Mouse (Mus musculus) forebrain, embryonic 13.5 days (tissue): Measurements from ENCODE around the gene Ttpal. TPM values are rescaled to one million over a fixed set of nuclear protein-coding genes. Genes with fewer than 3 reads are reported as not detected.
A peak's percentile ranks its signal among the peaks of the same experiment; 100 is the strongest.
"Not testable (repeated sequence)": the region's sequence is repeated elsewhere in the genome, so short reads cannot be mapped to it uniquely, and the experiment has no call there.

ENCODE experiments used
- ATAC-seq: fragments of 200-750 bp; cut with Nextera tagmentation; 2 replicates; pipeline ENCODE4 v1.8.0; 2017
- H3K27ac ChIP-seq: fragments of 300-500 bp; sonication (generic); 2 replicates; pipeline ENCODE4 v1.5.1; 2015; ENCODE audit warnings: inconsistent platforms, mild to moderate bottlenecking, moderate library complexity
- H3K27me3 ChIP-seq: fragments of 300-500 bp; sonication (generic); 2 replicates; pipeline ENCODE4 v1.6.1; 2015; ENCODE audit warnings: mild to moderate bottlenecking, inconsistent platforms
- H3K36me3 ChIP-seq: fragments of 300-500 bp; sonication (generic); 2 replicates; pipeline ENCODE4 v1.6.1; 2015; ENCODE audit warnings: mild to moderate bottlenecking, inconsistent platforms; ENCODE audit not compliant: poor library complexity, severe bottlenecking
- H3K4me1 ChIP-seq: fragments of 300-500 bp; sonication (generic); 2 replicates; pipeline ENCODE4 v1.6.1; 2015; ENCODE audit warnings: inconsistent platforms
- H3K4me2 ChIP-seq: fragments of 300-500 bp; sonication (generic); 2 replicates; pipeline ENCODE4 v1.6.1; 2015; ENCODE audit warnings: inconsistent platforms, mild to moderate bottlenecking, moderate library complexity
- H3K4me3 ChIP-seq: fragments of 300-500 bp; sonication (generic); 2 replicates; pipeline ENCODE4 v1.5.1; 2015; ENCODE audit warnings: mild to moderate bottlenecking, inconsistent platforms
- H3K9ac ChIP-seq: fragments of 300-500 bp; sonication (generic); 2 replicates; pipeline ENCODE4 v1.6.1; 2015; ENCODE audit warnings: mild to moderate bottlenecking, inconsistent platforms
- H3K9me3 ChIP-seq: fragments of 300-500 bp; sonication (generic); replicated peaks from 2 replicates; pipeline ENCODE4 v1.6.1; 2016; ENCODE audit warnings: inconsistent platforms
- WGBS: fragments of 180-500 bp; shearing (Covaris S2); methylation state at CpG from one replicate; pipeline ENCODE4 v1.1.7; 2015; 5-methylcytosine and 5-hydroxymethylcytosine counted together
- polyA plus RNA-seq: library from polyadenylated mRNA; unstranded; fragments of >200 nt; fragmentation: Nextera tagmentation; extraction: Ambion mirVana; gene quantifications from 2 replicates; pipeline ENCODE4 v1.2.1, GENCODE M21; 2015

The Ttpal gene
- polyA plus RNA-seq, 1 experiment from 2014 or later, result 39.3 TPM

DNA sequence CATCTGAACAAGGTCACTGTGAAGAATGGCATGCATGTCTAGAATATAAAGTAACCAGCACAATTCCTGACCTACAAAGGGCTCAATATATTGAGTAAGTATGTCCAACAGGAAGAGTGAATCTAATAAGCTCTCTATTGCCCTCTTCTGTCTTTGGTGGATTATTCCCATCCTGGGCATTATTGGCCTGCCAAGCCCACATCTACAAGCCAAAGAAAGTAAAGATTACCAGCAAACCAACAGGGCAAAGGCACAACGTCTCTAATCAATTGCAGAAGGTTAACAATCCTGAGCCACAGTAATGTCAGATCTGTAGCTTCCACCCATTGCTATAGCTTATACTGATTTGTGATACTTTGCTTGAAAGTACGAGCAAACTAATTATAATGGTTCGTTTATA is 38.4 kb downstream of the Ttpal start:
- Histone ChIP-seq H3K4me1 (peaks cover 20% of the 10 kb centered on the region), H3K27ac (no peak overlapping the region), H3K9me3 (no peaks in the 10 kb centered on the region), H3K9ac (no peak overlapping the region), H3K4me3 (no peak overlapping the region), H3K36me3 (0 out of 2 replicates have a peak, but pooled peaks cover 8% of the 10 kb centered on the region), H3K4me2 (no peak overlapping the region), H3K27me3 (no peaks in the 10 kb centered on the region)
- WGBS, result 79% methylated on average over 3 of the region's 3 CpGs
- no peak for ATAC-seq

DNA sequence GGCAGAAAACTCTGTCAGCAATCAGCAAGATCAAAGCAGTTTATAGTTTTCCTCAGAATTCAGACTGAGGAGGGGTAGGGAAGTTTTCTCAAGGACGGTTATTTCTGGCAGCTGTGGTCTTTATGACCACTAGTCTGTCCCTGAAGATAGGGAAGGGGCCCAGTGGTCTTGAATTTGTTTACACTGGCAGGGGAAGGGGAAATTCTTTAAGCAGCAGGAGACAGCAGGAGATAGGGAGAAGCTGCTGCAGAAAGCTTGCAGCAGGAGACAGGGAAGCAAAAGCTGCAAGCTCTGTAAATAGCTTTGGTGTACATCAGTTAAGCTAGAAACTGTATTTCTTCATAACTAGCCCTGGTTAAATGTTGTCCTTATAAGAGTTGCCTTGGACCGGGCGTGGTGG is 39.6 kb downstream of the Ttpal start:
- Histone ChIP-seq H3K9me3 (no peaks in the 10 kb centered on the region), H3K27me3 (no peaks in the 10 kb centered on the region), H3K27ac (no peak overlapping the region), H3K9ac (no peak overlapping the region), H3K4me1 (peaks cover 20% of the 10 kb centered on the region), H3K4me2 (no peak overlapping the region), H3K36me3 (0 out of 2 replicates have a peak, but pooled peaks cover 6% of the 10 kb centered on the region), H3K4me3 (no peak overlapping the region)
- 93% methylated on average over 3 of the region's 3 CpGs for WGBS
- no peak for ATAC-seq

DNA sequence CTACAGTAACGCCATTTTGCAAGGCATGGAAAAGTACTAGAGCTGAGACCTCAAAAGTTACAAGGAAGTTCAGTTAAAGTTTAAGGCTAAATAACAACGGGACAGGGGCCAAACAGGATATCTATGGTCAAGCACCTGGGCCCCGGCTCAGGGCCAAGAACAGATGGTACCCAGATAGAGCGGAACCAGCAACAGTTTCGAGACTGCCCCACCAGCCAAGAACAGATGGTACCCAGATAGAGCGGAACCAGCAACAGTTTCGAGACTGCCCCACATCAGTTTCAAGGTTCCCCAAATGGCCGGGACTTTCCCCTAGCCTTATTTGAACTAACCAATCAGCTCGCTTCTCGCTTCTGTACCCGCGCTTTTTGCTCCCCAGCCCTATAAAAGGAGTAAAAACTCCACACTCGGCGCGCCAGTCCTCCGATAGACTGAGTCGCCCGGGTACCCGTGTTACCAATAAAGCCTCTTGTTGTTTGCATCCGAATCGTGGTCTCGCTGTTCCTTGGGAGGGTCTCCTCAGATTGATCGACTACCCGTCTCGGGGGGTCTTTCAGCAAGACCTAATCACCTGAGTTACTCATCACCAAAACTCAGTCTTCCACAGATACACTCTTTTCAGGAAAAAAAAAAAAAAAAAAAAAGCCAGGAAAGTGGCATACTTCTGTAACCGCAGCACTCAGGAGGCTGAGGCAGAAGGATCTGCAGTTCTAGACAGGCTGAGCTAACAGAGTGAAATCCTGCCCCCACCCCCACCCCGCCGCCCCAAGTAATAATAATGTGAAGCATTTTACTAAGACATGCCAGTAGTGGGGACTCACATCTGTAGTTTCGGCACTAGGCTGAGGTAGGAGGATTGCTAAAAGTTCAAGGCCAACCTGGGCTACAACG is 40.8 kb downstream of the Ttpal start:
- Histone ChIP-seq H3K4me2 (peak overlapping the region; percentile 72), H3K9me3 (no peaks in the 10 kb centered on the region), H3K4me3 (peak overlapping the region; percentile 82), H3K27ac (no peak overlapping the region), H3K4me1 (peaks cover 20% of the 10 kb centered on the region), H3K36me3 (0 out of 2 replicates have a peak, but pooled peaks cover 4% of the 10 kb centered on the region), H3K27me3 (no peaks in the 10 kb centered on the region), H3K9ac (peak overlapping the region; percentile 91; the same call in 1 of the 2 replicates)
- 96% methylated on average over 30 of the region's 30 CpGs for WGBS
- ATAC-seq, result no peak

DNA sequence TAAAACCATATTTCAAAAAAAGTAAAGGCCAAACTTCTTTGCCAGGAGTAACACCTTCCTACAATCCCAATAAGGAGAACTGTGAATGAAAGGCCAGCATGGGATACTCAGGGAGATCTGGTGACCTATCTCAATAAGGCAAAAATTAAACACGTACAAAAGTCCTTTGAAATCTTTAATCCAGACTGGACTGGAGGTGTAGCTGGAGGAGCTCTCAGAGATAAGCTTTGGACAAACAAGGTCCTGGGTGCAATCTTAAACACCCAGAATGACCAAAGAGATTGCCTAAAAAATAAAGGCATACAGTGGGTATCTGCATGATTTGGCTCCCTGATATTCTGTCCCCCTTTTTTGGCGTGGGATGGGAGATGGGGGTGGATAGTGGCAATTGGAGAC is 41.5 kb downstream of the Ttpal start:
- H3K9ac ChIP-seq, result peak overlapping the region; percentile 91
- peak overlapping the region; percentile 72 for H3K4me2 ChIP-seq
- H3K4me3 ChIP-seq, result peak overlapping the region; percentile 82
- WGBS, result 73% methylated on average over 2 of the region's 2 CpGs
- 0 out of 2 replicates have a peak, but pooled peaks cover 4% of the 10 kb centered on the region for H3K36me3 ChIP-seq
- H3K4me1 ChIP-seq, result peaks cover 20% of the 10 kb centered on the region
- no peaks in the 10 kb centered on the region for H3K27me3 ChIP-seq
- no peak for ATAC-seq
- 0 out of 2 replicates have a peak overlapping the region, but pooled peaks have one; percentile 14 for H3K27ac ChIP-seq
- H3K9me3 ChIP-seq, result no peaks in the 10 kb centered on the region

DNA sequence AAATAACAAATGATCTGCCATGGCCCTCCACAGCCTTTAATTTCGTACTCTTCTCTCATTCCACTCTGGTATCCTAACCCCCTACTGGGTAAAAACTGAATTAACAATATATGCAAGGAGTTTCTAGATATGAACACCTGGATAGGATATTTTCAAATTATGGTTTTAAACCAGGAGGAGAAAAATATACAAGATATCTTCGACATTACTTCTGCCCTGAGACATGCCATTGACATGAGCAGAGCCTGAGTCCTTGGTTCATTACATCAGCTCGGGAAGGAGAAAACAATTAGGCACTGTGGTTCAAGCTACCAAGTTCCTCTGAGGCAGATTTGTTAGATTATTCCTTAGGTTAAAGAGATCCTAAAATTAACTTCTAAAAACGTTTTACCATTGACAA is 41.9 kb downstream of the Ttpal start:
- Histone ChIP-seq H3K9me3 (no peaks in the 10 kb centered on the region), H3K4me3 (peak overlapping the region; percentile 82), H3K4me1 (peaks cover 20% of the 10 kb centered on the region), H3K9ac (peak overlapping the region; percentile 91), H3K27ac (peak overlapping the region; percentile 98), H3K27me3 (no peaks in the 10 kb centered on the region), H3K36me3 (0 out of 2 replicates have a peak, but pooled peaks cover 4% of the 10 kb centered on the region), H3K4me2 (peak overlapping the region; percentile 72)
- ATAC-seq, result no peak
- 5% methylated on average over 4 of the region's 4 CpGs for WGBS

DNA sequence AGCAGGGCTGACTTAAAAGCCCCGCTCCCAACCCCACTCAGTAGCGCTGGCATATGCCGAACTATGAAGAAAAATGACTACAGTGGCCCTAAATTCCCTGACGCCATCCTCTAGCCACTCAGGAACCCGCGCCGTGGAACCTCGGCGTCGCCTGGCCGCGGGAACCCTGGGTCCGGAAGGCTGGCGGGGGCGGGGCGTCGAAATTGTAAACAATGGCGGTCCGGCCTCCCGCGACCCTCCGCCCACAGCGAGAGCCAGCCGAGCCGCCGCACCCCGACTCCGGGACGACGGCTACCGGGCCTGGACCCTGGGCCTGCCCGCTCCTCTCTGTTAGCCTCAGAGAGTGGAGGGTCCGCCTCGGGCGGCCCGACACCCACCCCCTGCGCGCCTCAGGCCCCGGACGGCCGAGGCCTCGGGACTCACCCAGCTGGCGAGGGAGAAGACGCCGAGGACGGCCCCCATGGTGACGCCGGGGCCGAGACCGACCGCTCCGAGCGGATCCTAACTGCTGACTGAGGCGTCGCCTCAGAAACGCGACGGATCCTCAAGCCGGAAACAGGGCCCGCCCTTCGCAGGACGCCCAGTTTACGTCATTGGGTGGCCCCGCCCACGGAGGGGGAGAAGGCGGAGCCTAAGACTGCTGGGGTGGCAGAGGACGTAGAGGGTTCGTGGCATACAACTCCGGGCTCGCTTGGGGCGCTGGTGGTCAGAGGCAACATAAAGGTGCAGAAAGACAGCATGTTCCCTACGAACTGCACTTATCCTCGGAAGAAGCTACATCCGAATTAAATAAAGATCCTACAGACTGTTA is 42.7 kb downstream of the Ttpal start, which contains the start of gene Serinc3:
Serinc3 (minus strand) TSS at position 557 of the 811 bp plus-strand sequence.
- under 1% methylated on average over 73 of the region's 74 CpGs for WGBS
- Histone ChIP-seq H3K4me1 (peaks cover 20% of the 10 kb centered on the region), H3K9ac (peak within 1 kb of the TSS; percentile 91), H3K4me2 (peak within 1 kb of the TSS; percentile 72), H3K36me3 (0 out of 2 replicates have a peak, but pooled peaks cover 4% of the 10 kb centered on the region), H3K9me3 (no peaks in the 10 kb centered on the region), H3K27ac (peak within 1 kb of the TSS; percentile 98), H3K4me3 (peak within 1 kb of the TSS; percentile 82), H3K27me3 (no peaks in the 10 kb centered on the region)
- peak; percentile 98 for ATAC-seq

DNA sequence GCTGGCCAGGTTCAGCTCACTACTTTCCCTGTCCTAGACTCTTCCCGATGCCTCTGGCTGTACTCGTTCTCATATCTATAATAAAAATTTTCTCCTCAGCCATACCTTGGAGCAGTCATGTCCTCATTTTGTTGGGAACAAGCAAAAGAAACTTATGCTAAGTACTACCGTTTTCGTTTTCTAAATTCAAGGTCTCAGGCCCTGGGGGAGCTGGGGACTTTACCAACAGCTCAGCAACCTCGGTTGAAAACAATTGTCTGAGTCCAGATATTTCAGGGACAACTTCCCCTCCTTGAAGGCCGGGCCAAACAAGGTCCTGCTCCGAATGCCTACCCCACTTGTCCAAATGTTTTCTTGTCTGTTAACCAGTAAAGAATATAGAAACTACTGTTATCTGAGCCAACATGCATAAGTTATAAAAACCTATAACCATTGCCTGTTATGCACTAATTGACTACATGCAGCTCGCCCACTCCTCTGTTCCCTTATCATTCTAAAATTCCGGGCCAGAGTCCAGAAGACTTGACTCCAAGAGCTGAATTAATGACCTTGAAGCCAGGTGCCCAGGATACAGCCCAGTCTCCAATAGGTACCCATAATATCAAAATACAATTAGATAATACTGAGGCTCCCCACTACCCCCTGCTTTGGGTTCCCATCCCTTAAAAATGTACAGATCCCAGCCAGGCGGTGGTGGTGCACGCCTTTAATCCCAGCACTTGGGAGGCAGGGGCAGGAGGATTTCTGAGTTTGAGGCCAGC is 43.8 kb downstream of the Ttpal start:
- 84% methylated on average over 11 of the region's 11 CpGs for WGBS
- Histone ChIP-seq H3K9me3 (peaks cover 8% of the 10 kb centered on the region), H3K9ac (no peak overlapping the region), H3K27ac (0 out of 2 replicates have a peak overlapping the region, but pooled peaks have one; percentile 40), H3K4me1 (peaks cover 20% of the 10 kb centered on the region), H3K36me3 (0 out of 2 replicates have a peak, but pooled peaks cover 4% of the 10 kb centered on the region), H3K27me3 (no peaks in the 10 kb centered on the region), H3K4me3 (no peak overlapping the region), H3K4me2 (peak overlapping the region; percentile 72; the same call in 1 of the 2 replicates)
- ATAC-seq, result no peak

DNA sequence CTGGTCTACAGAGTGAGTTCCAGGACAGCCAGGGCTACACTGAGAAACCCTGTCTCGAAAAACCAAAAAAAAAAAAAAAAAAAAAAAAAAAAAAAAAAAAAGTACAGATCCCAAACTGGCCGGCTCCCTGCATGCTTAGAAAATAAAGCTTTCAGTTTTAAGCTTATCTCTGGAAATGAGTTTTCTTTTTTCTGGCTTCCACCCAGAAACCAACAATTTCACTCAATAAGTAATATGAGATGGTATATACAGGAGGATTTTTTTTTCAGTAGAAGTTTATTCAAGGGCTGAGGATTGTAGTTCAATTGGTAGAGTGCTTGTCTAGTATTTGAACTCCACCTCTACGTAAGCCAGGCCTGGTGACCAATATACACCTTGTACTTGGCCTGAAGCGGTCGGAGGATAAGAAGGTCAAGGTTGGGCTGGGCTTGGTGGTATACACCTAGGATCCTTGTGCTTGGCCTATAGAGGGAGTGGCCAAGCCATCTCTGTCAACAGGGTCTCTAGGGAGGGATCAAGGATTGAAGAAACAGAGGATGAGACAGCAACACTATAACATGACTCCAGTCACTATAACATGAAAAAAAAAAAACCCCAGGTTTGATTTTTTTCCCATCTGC is 44.5 kb downstream of the Ttpal start:
- no peak overlapping the region for H3K4me3 ChIP-seq
- ATAC-seq, result no peak
- H3K27ac ChIP-seq, result no peak overlapping the region
- peaks cover 8% of the 10 kb centered on the region for H3K9me3 ChIP-seq
- peaks cover 20% of the 10 kb centered on the region for H3K4me1 ChIP-seq
- H3K9ac ChIP-seq, result no peak overlapping the region
- 94% methylated on average over 5 of the region's 5 CpGs for WGBS
- H3K27me3 ChIP-seq, result no peaks in the 10 kb centered on the region
- no peak overlapping the region for H3K4me2 ChIP-seq
- 0 out of 2 replicates have a peak, but pooled peaks cover 3% of the 10 kb centered on the region for H3K36me3 ChIP-seq

DNA sequence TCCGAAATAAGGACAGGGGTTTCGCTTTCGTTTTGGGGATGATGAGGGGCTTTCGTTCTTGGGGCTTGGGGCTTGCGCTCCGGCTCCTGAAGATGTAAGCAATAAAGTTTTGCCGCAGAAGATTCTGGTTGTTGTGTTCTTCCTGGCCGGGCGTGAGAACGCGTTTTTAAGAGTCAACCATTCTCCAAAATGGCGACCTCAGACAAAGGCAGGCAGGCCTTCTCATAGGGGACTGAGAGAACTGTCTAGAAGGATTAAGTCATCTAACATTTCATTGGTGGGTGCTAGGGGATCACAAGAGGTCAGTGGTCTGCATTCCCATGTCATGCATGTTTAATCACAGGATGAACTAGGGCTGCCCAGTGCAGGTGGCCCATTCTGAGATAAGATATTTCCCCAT is 53.6 kb downstream of the Ttpal start:
- 96% methylated on average over 9 of the region's 12 CpGs for WGBS
- H3K27me3 ChIP-seq, ATAC-seq, H3K9me3 ChIP-seq, H3K4me2 ChIP-seq, H3K9ac ChIP-seq, H3K4me3 ChIP-seq, H3K36me3 ChIP-seq, H3K27ac ChIP-seq: not testable (repeated sequence)
- peaks cover 14% of the 10 kb centered on the region for H3K4me1 ChIP-seq

DNA sequence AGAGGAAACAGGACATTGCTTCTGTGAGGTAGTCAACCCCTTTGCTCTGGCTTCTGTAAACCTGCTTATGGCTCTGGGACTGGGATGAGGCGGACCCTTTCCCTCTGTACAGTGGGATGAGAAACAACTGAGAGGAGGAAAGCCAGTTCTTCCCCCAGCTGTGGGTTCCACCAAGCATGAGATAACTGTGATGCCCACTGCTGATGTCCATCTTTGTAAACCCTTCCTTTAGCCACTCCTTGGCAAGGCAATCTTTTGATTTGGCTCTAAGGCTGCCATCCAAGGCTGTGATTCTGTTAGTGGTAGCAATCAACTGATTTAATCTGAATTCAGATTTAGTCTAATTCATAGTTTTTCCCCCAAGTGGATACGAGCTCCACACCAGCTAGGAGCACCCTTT is 55.4 kb downstream of the Ttpal start:
- no peaks in the 10 kb centered on the region for H3K36me3 ChIP-seq
- no peak overlapping the region for H3K27ac ChIP-seq
- peak overlapping the region; percentile 68; the same call in 1 of the 2 replicates for H3K4me2 ChIP-seq
- H3K4me3 ChIP-seq, result no peak overlapping the region
- H3K27me3 ChIP-seq, result no peaks in the 10 kb centered on the region
- no peak overlapping the region for H3K9ac ChIP-seq
- WGBS, result 75% methylated on average over 2 of the region's 2 CpGs
- no peaks in the 10 kb centered on the region for H3K9me3 ChIP-seq
- peaks cover 24% of the 10 kb centered on the region for H3K4me1 ChIP-seq
- ATAC-seq, result no peak
